Mouse (Mus musculus) frontal cortex, postnatal 36 days (tissue): Measurements from ENCODE around the gene Ehd4.

Experiments used
- DNase-seq, 2 experiments: peaks; one replicate each; pipeline ENCODE4 v3.0.0; 2022; ENCODE audit warnings: low spot score in 2 of 2

Gene Ehd4

GRCm38 (mm10) chr2:120154361-120154894 is at the start of gene Ehd4:
Gene Ehd4 (minus strand): TSS chr2:120154606.
- DNase-seq = peak; percentile 97 to 99

- DNase-seq = no peak
Measured at GRCm38 (mm10) chr2:120203742-120204141, 49.3 kb upstream of the Ehd4 start.

- DNase-seq = peak in 1 of 2 experiments; percentile 17
Measured at GRCm38 (mm10) chr2:120200077-120200476, 45.7 kb upstream of the Ehd4 start.

GRCm38 (mm10) chr2:120188174-120188573 is 33.8 kb upstream of the Ehd4 start:
- no peak for DNase-seq

- no peak for DNase-seq
Measured at GRCm38 (mm10) chr2:120187583-120187982, 33.2 kb upstream of the Ehd4 start.

GRCm38 (mm10) chr2:120185527-120186276 is 31.3 kb upstream of the Ehd4 start:
- DNase-seq = no peak

GRCm38 (mm10) chr2:120178936-120179335 is 24.5 kb upstream of the Ehd4 start:
- no peak for DNase-seq

- peak; percentile 57 to 60 for DNase-seq
Measured at GRCm38 (mm10) chr2:120173718-120174117, 19.3 kb upstream of the Ehd4 start.

GRCm38 (mm10) chr2:120171362-120171761 is 17.0 kb upstream of the Ehd4 start:
- DNase-seq = no peak

GRCm38 (mm10) chr2:120170726-120171125 is 16.3 kb upstream of the Ehd4 start:
- no peak for DNase-seq

GRCm38 (mm10) chr2:120169382-120169781 is 15.0 kb upstream of the Ehd4 start:
- no peak for DNase-seq

- DNase-seq = no peak
Measured at GRCm38 (mm10) chr2:120167763-120168162, 13.4 kb upstream of the Ehd4 start.

GRCm38 (mm10) chr2:120165474-120165873 is 11.1 kb upstream of the Ehd4 start:
- no peak for DNase-seq

GRCm38 (mm10) chr2:120159434-120159833 is 5.0 kb upstream of the Ehd4 start:
- no peak for DNase-seq

- DNase-seq = no peak
Measured at GRCm38 (mm10) chr2:120158846-120159245, 4.4 kb upstream of the Ehd4 start.

GRCm38 (mm10) chr2:120158016-120158415 is 3.6 kb upstream of the Ehd4 start:
- DNase-seq = no peak

- no peak for DNase-seq
Measured at GRCm38 (mm10) chr2:120157606-120158005, 3.2 kb upstream of the Ehd4 start.

- DNase-seq = no peak
Measured at GRCm38 (mm10) chr2:120153586-120154360, 633 bp downstream of the Ehd4 start.

GRCm38 (mm10) chr2:120150571-120150970 is 3.8 kb downstream of the Ehd4 start:
- no peak for DNase-seq

- DNase-seq = no peak
Measured at GRCm38 (mm10) chr2:120149634-120150033, 4.8 kb downstream of the Ehd4 start.

GRCm38 (mm10) chr2:120147999-120148398 is 6.4 kb downstream of the Ehd4 start:
- DNase-seq = no peak

- DNase-seq = no peak
Measured at GRCm38 (mm10) chr2:120147364-120147763, 7.0 kb downstream of the Ehd4 start.

GRCm38 (mm10) chr2:120146543-120146942 is 7.9 kb downstream of the Ehd4 start:
- no peak for DNase-seq
